Mouse (Mus musculus) liver, embryonic 14.5 days (tissue): ENCODE measurements around the gene Rims1. TPM values are rescaled to one million over a fixed set of nuclear protein-coding genes. Genes with fewer than 3 reads are reported as not detected.

Experiments used
- ATAC-seq: fragments of 200-750 bp; cut with Nextera tagmentation; 2 replicates; pipeline ENCODE4 v1.8.0; 2017; ENCODE audit warnings: moderate number of reproducible peaks, mild to moderate bottlenecking, moderate library complexity; ENCODE audit not compliant: insufficient read depth
- DNase-seq, 3 experiments: peaks; one replicate each; pipeline ENCODE4 v3.0.0-alpha.2; 2012 to 2013; ENCODE audit warnings: low read depth in 3 of 3, low spot score in 3 of 3
- H3K27ac ChIP-seq: fragments of 300-500 bp; sonication (generic); 2 replicates; pipeline ENCODE4 v1.5.1; 2014; ENCODE audit warnings: moderate library complexity, mild to moderate bottlenecking, control low read depth, inconsistent platforms
- H3K27me3 ChIP-seq: fragments of 300-500 bp; sonication (generic); 2 replicates; pipeline ENCODE4 v1.6.1; 2014; ENCODE audit warnings: mild to moderate bottlenecking, low read length, moderate library complexity; ENCODE audit not compliant: control insufficient read depth, insufficient read depth
- H3K36me3 ChIP-seq: fragments of 300-500 bp; sonication (generic); replicated peaks from 2 replicates; pipeline ENCODE4 v1.6.1; 2014; ENCODE audit warnings: low read depth; ENCODE audit not compliant: control insufficient read depth, insufficient read depth
- H3K4me1 ChIP-seq, 2 experiments: fragments of 200-500 bp in 1 of 2; fragments of 300-500 bp in 1 of 2; sonication (generic) in 1 of 2; replicated peaks; 2 replicates each; pipeline ENCODE4 v1.6.1; 2012 to 2014; ENCODE audit warnings: antibody characterized with exemption in 1 of 2, inconsistent platforms in 1 of 2, low read length in 1 of 2; ENCODE audit not compliant: control insufficient read depth in 2 of 2, insufficient read depth in 2 of 2
- H3K4me2 ChIP-seq: fragments of 300-500 bp; sonication (generic); 2 replicates; pipeline ENCODE4 v1.6.1; 2014; ENCODE audit warnings: low read depth, mild to moderate bottlenecking, control low read depth, moderate library complexity
- H3K4me3 ChIP-seq, 2 experiments: fragments of 200-500 bp in 1 of 2; fragments of 300-500 bp in 1 of 2; sonication (generic) in 1 of 2; 2 replicates each; pipeline ENCODE4 v1.5.1; 2012 to 2014; ENCODE audit warnings: low read depth in 2 of 2, low read length in 2 of 2, mild to moderate bottlenecking in 2 of 2, control low read depth in 1 of 2, inconsistent platforms in 1 of 2, moderate library complexity in 1 of 2; ENCODE audit not compliant: insufficient read depth in 1 of 2
- H3K9ac ChIP-seq: fragments of 300-500 bp; sonication (generic); replicated peaks from 2 replicates; pipeline ENCODE4 v1.6.1; 2014; ENCODE audit warnings: mild to moderate bottlenecking, control low read depth, moderate library complexity
- H3K9me3 ChIP-seq: fragments of 300-500 bp; sonication (generic); 2 replicates; pipeline ENCODE4 v1.6.1; 2016; ENCODE audit warnings: low read length, mixed read lengths; ENCODE audit not compliant: control insufficient read depth
- CTCF ChIP-seq: IDR thresholded peaks from 2 replicates; pipeline ENCODE4 v1.5.1; 2016; ENCODE audit warnings: antibody characterized with exemption, low read depth, control low read depth
- EP300 ChIP-seq: IDR thresholded peaks from 2 replicates; pipeline ENCODE4 v1.6.1; 2016; ENCODE audit warnings: antibody characterized with exemption, low read depth
- WGBS: fragments of 180-500 bp; shearing (Covaris S2); extraction: QIAGEN DNeasy Blood & Tissue Kit; methylation state at CpG from one replicate; pipeline ENCODE4 v1.1.7; 2014; ENCODE audit not compliant: insufficient replicate concordance; 5-methylcytosine and 5-hydroxymethylcytosine counted together
- polyA plus RNA-seq, 2 experiments: library from polyadenylated mRNA; depleted of rRNA in 1 of 2; stranded (reverse) in 1 of 2; unstranded in 1 of 2; fragments of >200 nt; fragmentation: Nextera tagmentation in 1 of 2; extraction: Ambion mirVana in 1 of 2; gene quantifications; 2 replicates each; pipeline versions ENCODE4 v1.2.1 to v1.2.3; 2012 to 2014

The Rims1 gene
- polyA plus RNA-seq, 2 experiments: 0.02 TPM; not detected in 1

DNA sequence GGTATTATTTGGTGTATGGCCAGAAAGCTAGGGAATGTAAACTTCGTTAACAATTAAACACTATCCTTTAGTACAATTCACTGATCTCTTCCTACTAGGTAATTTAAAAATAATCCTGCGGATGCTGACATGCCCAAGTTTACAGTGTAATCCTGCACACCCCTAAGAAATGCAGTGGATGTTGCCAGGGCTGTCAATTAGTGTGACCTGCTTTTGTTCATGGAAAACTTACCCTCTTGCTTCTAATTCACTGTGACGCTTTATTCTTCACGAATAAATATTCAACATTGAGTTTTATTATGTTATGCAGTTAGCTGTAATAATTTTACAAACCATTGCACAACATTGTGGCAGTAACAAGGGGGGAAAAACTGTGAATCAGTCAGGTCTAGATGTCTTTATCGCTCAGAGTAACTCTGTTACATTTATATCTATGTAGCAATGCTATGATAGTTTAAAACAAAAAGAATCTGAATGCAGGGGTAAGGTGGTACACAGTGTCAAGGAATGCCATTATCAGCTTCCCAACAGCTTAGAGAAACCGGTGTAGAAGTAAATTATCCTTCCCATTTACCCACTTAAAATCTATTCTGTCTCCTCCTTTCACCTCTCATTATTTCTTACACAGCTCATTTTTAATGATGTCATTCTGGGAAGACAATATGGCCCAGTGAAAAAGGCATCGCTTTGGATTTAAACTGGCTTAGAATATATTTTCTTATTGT is 35.1 kb downstream of the Rims1 start:
- DNase-seq (no peak), ATAC-seq (no peak)
- Histone ChIP-seq H3K36me3 (no peaks in the 10 kb centered on the region), H3K9ac (no peak overlapping the region), H3K27ac (no peak overlapping the region), H3K4me2 (no peak overlapping the region), H3K9me3 (no peaks in the 10 kb centered on the region), H3K4me3 (no peak overlapping the region), H3K4me1 (no peaks in the 10 kb centered on the region), H3K27me3 (no peaks in the 10 kb centered on the region)
- 53% methylated on average over 7 of the region's 7 CpGs for WGBS
- no peak for TF ChIP-seq EP300
- no peak for TF ChIP-seq CTCF

DNA sequence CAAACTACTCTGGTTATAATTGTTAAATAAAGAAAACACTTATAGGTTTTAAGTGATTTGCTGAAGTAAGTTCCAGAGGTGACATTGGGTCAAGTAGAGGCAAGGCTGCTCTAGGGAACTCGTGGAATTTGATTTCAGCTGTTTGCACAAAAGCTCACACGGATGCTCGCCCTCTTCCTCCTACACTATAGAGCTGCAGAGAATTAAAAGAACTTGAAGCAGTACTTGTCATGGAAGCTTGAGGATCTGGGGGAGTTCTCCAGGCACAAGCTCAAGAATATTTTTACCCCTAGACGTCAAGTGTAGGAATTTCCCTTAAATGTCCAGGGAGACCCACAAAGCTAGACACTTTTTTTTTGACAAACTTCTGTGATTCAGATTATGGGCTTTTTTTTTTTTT is 42.4 kb downstream of the Rims1 start:
- TF ChIP-seq EP300 (no peak), CTCF (no peak)

DNA sequence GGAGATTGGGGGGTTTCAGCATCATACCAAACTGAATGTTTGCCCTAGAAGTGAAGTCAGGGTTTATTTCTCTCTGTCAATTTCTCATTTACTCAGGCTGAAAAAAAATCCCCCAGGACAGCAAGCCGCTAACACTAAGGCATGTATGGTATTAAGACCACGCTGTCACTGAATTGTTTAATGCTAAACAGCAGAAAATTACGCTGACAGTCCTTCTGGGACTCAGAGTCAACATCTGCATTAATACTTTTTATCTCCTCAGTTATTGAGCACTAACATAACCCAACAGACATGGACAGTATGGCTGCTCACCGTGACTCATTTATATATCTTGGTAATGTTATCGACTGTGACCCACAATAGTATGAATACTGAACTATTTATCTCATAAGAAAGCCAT is 43.0 kb downstream of the Rims1 start:
- TF ChIP-seq EP300 (no peak), CTCF (no peak)
- WGBS: 71% methylated on average over 5 of the region's 5 CpGs
- Histone ChIP-seq H3K27me3 (no peaks in the 10 kb centered on the region), H3K36me3 (no peaks in the 10 kb centered on the region), H3K4me2 (no peak overlapping the region), H3K27ac (no peak overlapping the region), H3K4me3 (no peak overlapping the region), H3K9ac (no peak overlapping the region), H3K9me3 (no peaks in the 10 kb centered on the region), H3K4me1 (no peaks in the 10 kb centered on the region)
- no peak for ATAC-seq
- no peak for DNase-seq

More for the DNA sequence above, 42.4 kb downstream of the Rims1 start:
- Histone ChIP-seq H3K9me3 (no peaks in the 10 kb centered on the region), H3K9ac (no peak overlapping the region), H3K36me3 (no peaks in the 10 kb centered on the region), H3K27ac (no peak overlapping the region), H3K27me3 (no peaks in the 10 kb centered on the region), H3K4me3 (no peak overlapping the region), H3K4me2 (no peak overlapping the region), H3K4me1 (no peaks in the 10 kb centered on the region)
- ATAC-seq (no peak), DNase-seq (no peak)
- WGBS: 67% methylated on average over 4 of the region's 4 CpGs

DNA sequence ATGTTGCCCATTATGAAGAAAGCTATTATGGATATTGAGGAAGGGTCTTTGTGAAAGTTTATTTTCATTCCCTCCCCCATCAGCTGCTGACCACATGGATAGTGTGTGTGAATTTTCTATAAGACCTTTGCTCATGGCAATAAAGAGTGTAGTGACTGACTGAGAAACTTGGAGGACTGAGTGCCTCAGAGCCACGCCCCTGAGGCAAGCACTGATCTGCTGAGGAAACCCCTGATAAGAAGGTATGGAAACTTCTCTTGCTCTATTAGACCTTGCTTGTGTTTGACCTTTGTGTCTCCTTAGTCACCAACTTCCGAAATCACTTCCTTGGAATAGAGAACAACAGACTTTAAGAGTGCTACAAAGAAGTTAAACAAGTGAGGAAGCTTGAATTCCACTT is 55.3 kb downstream of the Rims1 start:
- no peak for TF ChIP-seq CTCF
- TF ChIP-seq EP300: no peak
- Histone ChIP-seq H3K27me3 (no peaks in the 10 kb centered on the region), H3K4me1 (no peaks in the 10 kb centered on the region), H3K27ac (no peak overlapping the region), H3K4me3 (no peak overlapping the region), H3K9me3 (no peaks in the 10 kb centered on the region), H3K36me3 (no peaks in the 10 kb centered on the region), H3K4me2 (no peak overlapping the region), H3K9ac (no peak overlapping the region)
- DNase-seq (no peak), ATAC-seq (no peak)
- WGBS: 39% methylated on average over 2 of the region's 2 CpGs

DNA sequence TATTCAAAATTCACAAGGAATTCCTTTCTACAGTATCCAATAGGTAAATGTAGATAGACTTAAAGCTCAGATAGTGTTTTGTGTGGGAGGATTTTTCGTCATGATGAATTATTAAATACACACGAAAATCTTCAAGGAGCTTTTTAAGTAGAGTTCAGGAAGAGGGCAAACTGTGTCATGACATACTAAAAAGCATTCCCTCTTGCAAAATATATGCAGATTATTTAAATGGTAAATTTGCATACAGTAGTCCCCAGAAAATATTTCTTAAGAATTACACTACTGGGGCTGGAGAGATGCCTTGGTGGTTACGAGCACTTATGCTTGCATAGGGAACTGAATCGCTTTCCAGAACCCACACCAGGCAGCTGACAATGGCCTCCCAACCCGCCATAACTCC is 61.1 kb downstream of the Rims1 start:
- 52% methylated on average over 5 of the region's 5 CpGs for WGBS
- no peak for ATAC-seq
- no peak overlapping the region for H3K4me3 ChIP-seq
- no peaks in the 10 kb centered on the region for H3K9me3 ChIP-seq
- H3K27ac ChIP-seq: no peak overlapping the region
- no peak overlapping the region for H3K4me2 ChIP-seq
- no peak for DNase-seq
- no peaks in the 10 kb centered on the region for H3K36me3 ChIP-seq
- H3K9ac ChIP-seq: no peak overlapping the region
- no peak for TF ChIP-seq CTCF
- TF ChIP-seq EP300: no peak
- no peaks in the 10 kb centered on the region for H3K4me1 ChIP-seq
- H3K27me3 ChIP-seq: no peaks in the 10 kb centered on the region
